ENCODE assay signal across 8 mouse cellular contexts in the genomic region with DNA sequence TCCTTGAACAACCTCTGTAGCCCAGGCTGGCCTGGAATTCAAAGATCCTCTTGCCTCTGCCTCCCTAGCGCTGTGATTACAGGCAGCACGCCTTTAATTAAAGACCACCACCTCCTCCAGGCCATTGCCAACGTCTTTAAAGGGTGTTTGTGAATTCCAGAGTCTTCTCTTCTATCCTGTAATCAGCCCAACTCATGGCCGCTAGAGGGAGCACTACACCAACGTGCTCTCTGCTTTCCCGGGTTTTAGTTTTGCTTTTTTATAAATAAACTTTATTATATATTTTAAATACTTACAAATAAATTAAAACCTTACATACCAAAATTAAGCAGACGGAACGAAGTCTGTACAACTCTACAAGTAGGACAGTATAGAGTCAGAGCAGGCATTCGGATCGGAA. TPM values are rescaled to one million over a fixed set of nuclear protein-coding genes. Genes with fewer than 3 reads are reported as not detected.
DNase-seq lines count a peak whose midpoint lies in the region; ATAC-seq and TF ChIP-seq lines count a peak whose summit lies in the region.

No protein-coding gene starts in this region.

- TF ChIP-seq EP300 in ES-Bruce4 (IDR thresholded peaks at IDR 0.05; ENCODE audit: insufficient read depth, low read depth, low read length) = no peak
- no peak for TF ChIP-seq EP300 in liver, embryonic 14.5 days (IDR thresholded peaks at IDR 0.05; ENCODE audit: low read depth)

- 18% methylated on average over 10 of the region's 10 CpGs for WGBS in embryonic facial prominence, embryonic 11.5 days
- 11% methylated on average over 10 of the region's 10 CpGs for WGBS in heart, embryonic 14.5 days
- 13% methylated on average over 10 of the region's 10 CpGs for WGBS in kidney, postnatal 0 days
- 17% methylated on average over 10 of the region's 10 CpGs for WGBS in liver, embryonic 14.5 days (ENCODE audit: insufficient replicate concordance)
- WGBS in neural tube, embryonic 15.5 days = 14% methylated on average over 10 of the region's 10 CpGs

- H3K4me3 ChIP-seq in ES-Bruce4 (ENCODE audit: low read depth, low read length) = no peak overlapping the region; the same call in 1 of the 2 replicates
- no peak overlapping the region for H3K4me3 ChIP-seq in embryonic facial prominence, embryonic 11.5 days (ENCODE audit: low read depth, low read length)
- peak overlapping the region in 1 of 2 experiments; percentile 17; a peak in 2 of 4 replicates for H3K4me3 ChIP-seq in heart, embryonic 14.5 days (ENCODE audit: control insufficient read depth in 1 of 2, insufficient read depth in 1 of 2, low read depth in 1 of 2, low read length in 2 of 2)
- H3K4me3 ChIP-seq in kidney, postnatal 0 days (replicated peaks; ENCODE audit: low read depth, low read length) = no peak overlapping the region; the same call in 1 of the 2 replicates
- H3K4me3 ChIP-seq in liver, embryonic 14.5 days (ENCODE audit: insufficient read depth in 1 of 2, low read depth in 2 of 2, low read length in 2 of 2) = peak overlapping the region in 1 of 2 experiments; percentile 42; a peak in 3 of 4 replicates
- 0 out of 2 replicates have a peak overlapping the region, but pooled peaks have one; percentile 12 for H3K4me3 ChIP-seq in neural tube, embryonic 15.5 days (replicated peaks)

- no peaks in the 10 kb centered on the region for H3K27me3 ChIP-seq in ES-Bruce4 (ENCODE audit: control insufficient read depth, insufficient read depth, low read length, poor library complexity, severe bottlenecking)
- H3K27me3 ChIP-seq in embryonic facial prominence, embryonic 11.5 days (ENCODE audit: control insufficient read depth, insufficient read depth, low read length) = no peaks in the 10 kb centered on the region
- no peaks in the 10 kb centered on the region for H3K27me3 ChIP-seq in heart, embryonic 14.5 days (ENCODE audit: control insufficient read depth, insufficient read depth, low read length)
- H3K27me3 ChIP-seq in kidney, postnatal 0 days (ENCODE audit: insufficient read depth, low read length) = no peaks in the 10 kb centered on the region
- H3K27me3 ChIP-seq in liver, embryonic 14.5 days (ENCODE audit: control insufficient read depth, insufficient read depth, low read length) = no peaks in the 10 kb centered on the region
- H3K27me3 ChIP-seq in neural tube, embryonic 15.5 days (replicated peaks) = no peaks in the 10 kb centered on the region

- peak overlapping the region; percentile 8 for H3K9ac ChIP-seq in ES-Bruce4 (ENCODE audit: low read depth, poor library complexity, severe bottlenecking)
- H3K9ac ChIP-seq in embryonic facial prominence, embryonic 11.5 days (replicated peaks; ENCODE audit: low read length) = no peak overlapping the region
- peak overlapping the region; percentile 51 for H3K9ac ChIP-seq in heart, embryonic 14.5 days (ENCODE audit: low read length)
- no peak overlapping the region for H3K9ac ChIP-seq in kidney, postnatal 0 days (ENCODE audit: low read depth, low read length)
- peak overlapping the region; percentile 50 for H3K9ac ChIP-seq in liver, embryonic 14.5 days (replicated peaks)
- H3K9ac ChIP-seq in neural tube, embryonic 15.5 days (replicated peaks) = no peak overlapping the region

- no peak for ATAC-seq in embryonic facial prominence, embryonic 11.5 days (replicated peaks; ENCODE audit: insufficient number of reproducible peaks, low FRiP score, low TSS enrichment, low read depth)
- ATAC-seq in heart, embryonic 14.5 days (ENCODE audit: insufficient number of reproducible peaks, insufficient read depth, low FRiP score, low read depth) = no peak
- ATAC-seq in kidney, postnatal 0 days (replicated peaks; ENCODE audit: low FRiP score, low read depth) = no peak
- ATAC-seq in liver, embryonic 14.5 days (ENCODE audit: insufficient read depth) = 0 out of 2 replicates have a peak, but pooled peaks have one; percentile 24
- no peak for ATAC-seq in neural tube, embryonic 15.5 days (ENCODE audit: low FRiP score)

- H3K4me2 ChIP-seq in embryonic facial prominence, embryonic 11.5 days (ENCODE audit: low read depth, low read length) = no peak overlapping the region
- peak overlapping the region; percentile 47 for H3K4me2 ChIP-seq in heart, embryonic 14.5 days (ENCODE audit: low read length)
- H3K4me2 ChIP-seq in kidney, postnatal 0 days (ENCODE audit: low read length) = peak overlapping the region; percentile 44
- peak overlapping the region; percentile 66 for H3K4me2 ChIP-seq in liver, embryonic 14.5 days (ENCODE audit: low read depth)
- peak overlapping the region; percentile 40 for H3K4me2 ChIP-seq in neural tube, embryonic 15.5 days

- H3K27ac ChIP-seq in ES-Bruce4 (ENCODE audit: insufficient read depth, low read length) = peak overlapping the region; percentile 70
- no peak overlapping the region for H3K27ac ChIP-seq in embryonic facial prominence, embryonic 11.5 days (replicated peaks; ENCODE audit: low read depth, low read length)
- H3K27ac ChIP-seq in heart, embryonic 14.5 days (replicated peaks in 1 of 2; ENCODE audit: control insufficient read depth in 1 of 2, insufficient read depth in 1 of 2, low read depth in 2 of 2, low read length in 2 of 2) = no peak overlapping the region
- H3K27ac ChIP-seq in kidney, postnatal 0 days = 0 out of 2 replicates have a peak overlapping the region, but pooled peaks have one; percentile 4
- peak overlapping the region; percentile 27 for H3K27ac ChIP-seq in liver, embryonic 14.5 days
- peak overlapping the region; percentile 64; the same call in 1 of the 2 replicates for H3K27ac ChIP-seq in neural tube, embryonic 15.5 days (replicated peaks)

- DNase-seq in adrenal gland, postnatal 25 days = peak; percentile 73
- DNase-seq in embryonic facial prominence, embryonic 11.5 days (ENCODE audit: low spot score) = peak; percentile 87
- DNase-seq in kidney, postnatal 0 days (ENCODE audit: low spot score) = peak; percentile 92
- DNase-seq in liver, embryonic 14.5 days (ENCODE audit: low read depth in 3 of 3, low spot score in 3 of 3) = peak in 1 of 3 experiments; percentile 62
- DNase-seq in yolk sac, embryonic 10.5 days (ENCODE audit: low spot score) = peak; percentile 54

- no peaks in the 10 kb centered on the region for H3K36me3 ChIP-seq in ES-Bruce4 (ENCODE audit: control insufficient read depth, insufficient read depth, low read length, poor library complexity, severe bottlenecking)
- no peaks in the 10 kb centered on the region for H3K36me3 ChIP-seq in embryonic facial prominence, embryonic 11.5 days (replicated peaks; ENCODE audit: control insufficient read depth, insufficient read depth, low read depth, low read length)
- no peaks in the 10 kb centered on the region for H3K36me3 ChIP-seq in heart, embryonic 14.5 days (ENCODE audit: control insufficient read depth, insufficient read depth, low read length)
- H3K36me3 ChIP-seq in kidney, postnatal 0 days (ENCODE audit: insufficient read depth, low read length) = no peaks in the 10 kb centered on the region
- H3K36me3 ChIP-seq in liver, embryonic 14.5 days (replicated peaks; ENCODE audit: control insufficient read depth, insufficient read depth, low read depth) = no peaks in the 10 kb centered on the region
- H3K36me3 ChIP-seq in neural tube, embryonic 15.5 days = no peaks in the 10 kb centered on the region

- no peak for TF ChIP-seq POLR2A in ES-Bruce4 (IDR thresholded peaks at IDR 0.05; ENCODE audit: insufficient read depth, low read length)

- no peaks in the 10 kb centered on the region for H3K9me3 ChIP-seq in ES-Bruce4 (replicated peaks; ENCODE audit: control insufficient read depth, insufficient read depth, low read length, poor library complexity, severe bottlenecking)
- no peaks in the 10 kb centered on the region for H3K9me3 ChIP-seq in embryonic facial prominence, embryonic 11.5 days (replicated peaks; ENCODE audit: control insufficient read depth, low read length)
- H3K9me3 ChIP-seq in heart, embryonic 14.5 days (ENCODE audit: control insufficient read depth, low read length) = no peaks in the 10 kb centered on the region
- no peaks in the 10 kb centered on the region for H3K9me3 ChIP-seq in kidney, postnatal 0 days (replicated peaks; ENCODE audit: low read length)
- no peaks in the 10 kb centered on the region for H3K9me3 ChIP-seq in liver, embryonic 14.5 days (ENCODE audit: control insufficient read depth, low read length)
- no peaks in the 10 kb centered on the region for H3K9me3 ChIP-seq in neural tube, embryonic 15.5 days (replicated peaks)

- TF ChIP-seq CTCF in ES-Bruce4 (IDR thresholded peaks at IDR 0.05; ENCODE audit: low read depth, low read length) = peak; percentile 63
- TF ChIP-seq CTCF in kidney, postnatal 0 days (IDR thresholded peaks at IDR 0.05; ENCODE audit: low read depth) = peak; percentile 79
- peak; percentile 85 for TF ChIP-seq CTCF in liver, embryonic 14.5 days (IDR thresholded peaks at IDR 0.05; ENCODE audit: low read depth)

- peaks cover 16% of the 10 kb centered on the region for H3K4me1 ChIP-seq in ES-Bruce4 (ENCODE audit: control insufficient read depth, insufficient read depth, low read length)
- peaks cover 2% of the 10 kb centered on the region; the same call in 1 of the 2 replicates for H3K4me1 ChIP-seq in embryonic facial prominence, embryonic 11.5 days (ENCODE audit: control insufficient read depth, insufficient read depth, low read length)
- peaks cover 22 to 36% of the 10 kb centered on the region in 2 experiments for H3K4me1 ChIP-seq in heart, embryonic 14.5 days (ENCODE audit: control insufficient read depth in 2 of 2, insufficient read depth in 2 of 2, low read length in 2 of 2)
- H3K4me1 ChIP-seq in kidney, postnatal 0 days (replicated peaks; ENCODE audit: insufficient read depth, low read length) = peaks cover 34% of the 10 kb centered on the region; the same call in 1 of the 2 replicates
- peaks cover 32 to 42% of the 10 kb centered on the region in 2 experiments for H3K4me1 ChIP-seq in liver, embryonic 14.5 days (replicated peaks; ENCODE audit: control insufficient read depth in 2 of 2, insufficient read depth in 2 of 2, low read length in 1 of 2)
- H3K4me1 ChIP-seq in neural tube, embryonic 15.5 days = peaks cover 29% of the 10 kb centered on the region

RNA-seq across cellular contexts. Expression of a gene that starts 2.3 kb away (rescaled TPM):
- polyA plus RNA-seq in ES-Bruce4 (2011; ENCODE audit: insufficient read depth, insufficient read length, low read depth, missing spikeins) = 45.6 and 47.1 TPM in 2 replicates
- total RNA-seq in adrenal gland, postnatal 25 days (2021) = 68.4 and 79.2 TPM in 2 replicates
- 53.5 and 56.3 TPM in 2 replicates for polyA plus RNA-seq in embryonic facial prominence, embryonic 11.5 days (2014; fragmentation: Nextera tagmentation; extraction: Ambion mirVana)
- polyA plus RNA-seq in heart, embryonic 14.5 days (2014; fragmentation: Nextera tagmentation; extraction: Ambion mirVana) = 49.4 and 53.8 TPM in 2 replicates
- polyA plus RNA-seq in kidney, postnatal 0 days (2015; fragmentation: Nextera tagmentation; extraction: Ambion mirVana) = 62.7 and 64.5 TPM in 2 replicates
- 8.2 and 11.3 TPM in 2 replicates for polyA plus RNA-seq in liver, embryonic 14.5 days (2012; rRNA removed)
- 8.6 and 12.0 TPM in 2 replicates for polyA plus RNA-seq in liver, embryonic 14.5 days (2014; fragmentation: Nextera tagmentation; extraction: Ambion mirVana)
- polyA plus RNA-seq in neural tube, embryonic 15.5 days (2015; fragmentation: Nextera tagmentation; extraction: Ambion mirVana) = 91.9 and 92.1 TPM in 2 replicates

RNA-seq across cellular contexts. Expression of a gene that starts 18.7 kb away (rescaled TPM):
- 54.6 and 57.4 TPM in 2 replicates for polyA plus RNA-seq in ES-Bruce4 (2011; ENCODE audit: insufficient read depth, insufficient read length, low read depth, missing spikeins)
- total RNA-seq in adrenal gland, postnatal 25 days (2021) = 155 and 164 TPM in 2 replicates
- polyA plus RNA-seq in embryonic facial prominence, embryonic 11.5 days (2014; fragmentation: Nextera tagmentation; extraction: Ambion mirVana) = 63.7 and 67.0 TPM in 2 replicates
- 69.5 and 82.7 TPM in 2 replicates for polyA plus RNA-seq in heart, embryonic 14.5 days (2014; fragmentation: Nextera tagmentation; extraction: Ambion mirVana)
- polyA plus RNA-seq in kidney, postnatal 0 days (2015; fragmentation: Nextera tagmentation; extraction: Ambion mirVana) = 75.8 and 85.5 TPM in 2 replicates
- polyA plus RNA-seq in liver, embryonic 14.5 days (2012; rRNA removed) = 59.7 and 69.1 TPM in 2 replicates
- polyA plus RNA-seq in liver, embryonic 14.5 days (2014; fragmentation: Nextera tagmentation; extraction: Ambion mirVana) = 58.7 and 74.3 TPM in 2 replicates
- polyA plus RNA-seq in neural tube, embryonic 15.5 days (2015; fragmentation: Nextera tagmentation; extraction: Ambion mirVana) = 56.2 and 70.3 TPM in 2 replicates

RNA-seq across cellular contexts. Expression of a gene that starts 36.6 kb away (rescaled TPM):
- polyA plus RNA-seq in ES-Bruce4 (2011; ENCODE audit: insufficient read depth, insufficient read length, low read depth, missing spikeins) = 82.7 and 84.6 TPM in 2 replicates
- 127 and 157 TPM in 2 replicates for total RNA-seq in adrenal gland, postnatal 25 days (2021)
- 93.4 and 97.9 TPM in 2 replicates for polyA plus RNA-seq in embryonic facial prominence, embryonic 11.5 days (2014; fragmentation: Nextera tagmentation; extraction: Ambion mirVana)
- 64.8 and 65.0 TPM in 2 replicates for polyA plus RNA-seq in heart, embryonic 14.5 days (2014; fragmentation: Nextera tagmentation; extraction: Ambion mirVana)
- polyA plus RNA-seq in kidney, postnatal 0 days (2015; fragmentation: Nextera tagmentation; extraction: Ambion mirVana) = 137 and 139 TPM in 2 replicates
- polyA plus RNA-seq in liver, embryonic 14.5 days (2012; rRNA removed) = 46.9 and 51.3 TPM in 2 replicates
- 25.5 and 27.0 TPM in 2 replicates for polyA plus RNA-seq in liver, embryonic 14.5 days (2014; fragmentation: Nextera tagmentation; extraction: Ambion mirVana)
- polyA plus RNA-seq in neural tube, embryonic 15.5 days (2015; fragmentation: Nextera tagmentation; extraction: Ambion mirVana) = 106 and 118 TPM in 2 replicates

RNA-seq across cellular contexts. Expression of a gene that starts 42.6 kb away (rescaled TPM):
- 17.5 and 19.8 TPM in 2 replicates for polyA plus RNA-seq in ES-Bruce4 (2011; ENCODE audit: insufficient read depth, insufficient read length, low read depth, missing spikeins)
- total RNA-seq in adrenal gland, postnatal 25 days (2021) = 15.2 and 18.8 TPM in 2 replicates
- 42.3 and 45.0 TPM in 2 replicates for polyA plus RNA-seq in embryonic facial prominence, embryonic 11.5 days (2014; fragmentation: Nextera tagmentation; extraction: Ambion mirVana)
- polyA plus RNA-seq in heart, embryonic 14.5 days (2014; fragmentation: Nextera tagmentation; extraction: Ambion mirVana) = 19.1 and 22.3 TPM in 2 replicates
- 22.3 and 26.7 TPM in 2 replicates for polyA plus RNA-seq in kidney, postnatal 0 days (2015; fragmentation: Nextera tagmentation; extraction: Ambion mirVana)
- polyA plus RNA-seq in liver, embryonic 14.5 days (2012; rRNA removed) = 13.0 and 15.8 TPM in 2 replicates
- polyA plus RNA-seq in liver, embryonic 14.5 days (2014; fragmentation: Nextera tagmentation; extraction: Ambion mirVana) = 14.2 and 16.0 TPM in 2 replicates
- polyA plus RNA-seq in neural tube, embryonic 15.5 days (2015; fragmentation: Nextera tagmentation; extraction: Ambion mirVana) = 53.0 and 58.8 TPM in 2 replicates

RNA-seq across cellular contexts. Expression of a gene that starts 42.8 kb away (rescaled TPM):
- polyA plus RNA-seq in ES-Bruce4 (2011; ENCODE audit: insufficient read depth, insufficient read length, low read depth, missing spikeins) = 7.2 and 9.6 TPM in 2 replicates
- 21.6 and 37.1 TPM in 2 replicates for total RNA-seq in adrenal gland, postnatal 25 days (2021)
- polyA plus RNA-seq in embryonic facial prominence, embryonic 11.5 days (2014; fragmentation: Nextera tagmentation; extraction: Ambion mirVana) = 4.8 and 7.6 TPM in 2 replicates
- 3.5 and 7.0 TPM in 2 replicates for polyA plus RNA-seq in heart, embryonic 14.5 days (2014; fragmentation: Nextera tagmentation; extraction: Ambion mirVana)
- polyA plus RNA-seq in kidney, postnatal 0 days (2015; fragmentation: Nextera tagmentation; extraction: Ambion mirVana) = 22.4 and 24.5 TPM in 2 replicates
- 9.9 and 11.3 TPM in 2 replicates for polyA plus RNA-seq in liver, embryonic 14.5 days (2012; rRNA removed)
- 4.0 and 6.0 TPM in 2 replicates for polyA plus RNA-seq in liver, embryonic 14.5 days (2014; fragmentation: Nextera tagmentation; extraction: Ambion mirVana)
- 43.3 and 46.8 TPM in 2 replicates for polyA plus RNA-seq in neural tube, embryonic 15.5 days (2015; fragmentation: Nextera tagmentation; extraction: Ambion mirVana)

Comparison
In these comparisons a context has a peak if more than half of its experiments do, and no peak if none do; other contexts are left out.
1. H3K27ac ChIP-seq: peak in ES-Bruce4 (single experiment), kidney, postnatal 0 days (single experiment), liver, embryonic 14.5 days (single experiment) and neural tube, embryonic 15.5 days (single experiment); none in embryonic facial prominence, embryonic 11.5 days (single experiment) and heart, embryonic 14.5 days (0 of 2).
2. H3K9ac ChIP-seq: peak in ES-Bruce4 (single experiment), heart, embryonic 14.5 days (single experiment) and liver, embryonic 14.5 days (single experiment); none in embryonic facial prominence, embryonic 11.5 days (single experiment), kidney, postnatal 0 days (single experiment) and neural tube, embryonic 15.5 days (single experiment).
3. Peak in every context shown above with its lines, with median percentiles within 50 percentile points of each other: CTCF ChIP-seq.